7 mouse cellular contexts compared by ENCODE assay signal in the genomic region with DNA sequence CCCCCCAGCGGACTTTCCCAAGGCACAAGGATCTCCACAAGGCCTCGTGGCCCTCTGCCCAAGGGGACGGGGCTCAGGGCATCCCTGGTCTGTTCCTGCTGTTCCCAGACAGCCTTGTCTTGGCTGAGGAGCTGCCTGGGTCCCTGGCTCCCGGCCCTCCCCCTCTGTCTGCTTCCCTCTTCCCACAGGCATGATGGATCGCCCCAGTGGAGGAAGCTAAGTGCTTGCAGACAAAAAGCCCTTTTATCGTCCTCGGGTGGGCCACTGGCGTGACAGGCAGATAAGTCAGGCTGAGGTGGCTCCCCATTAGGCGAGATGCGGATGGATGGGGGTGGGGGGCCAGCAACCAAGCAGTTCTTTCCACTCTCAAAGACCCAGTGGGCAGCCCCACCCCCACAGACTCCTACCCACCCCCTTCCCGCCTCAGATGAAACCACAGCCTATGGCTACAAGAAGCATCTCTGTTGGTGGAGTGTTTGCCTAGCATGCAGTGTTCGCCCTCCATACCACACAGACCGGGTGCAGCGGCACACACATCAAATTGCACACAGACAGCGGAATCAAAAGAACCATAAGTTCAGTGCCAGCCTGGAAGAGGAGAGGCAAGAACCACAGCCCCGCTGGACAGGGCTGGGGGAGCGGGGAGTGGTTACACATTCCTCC. TPM values are rescaled to one million over a fixed set of nuclear protein-coding genes. Genes with fewer than 3 reads are reported as not detected.
DNase-seq lines count a peak whose midpoint lies in the region; ATAC-seq and TF ChIP-seq lines count a peak whose summit lies in the region.

No protein-coding gene starts in this region.

- 0 out of 2 replicates have a peak, but pooled peaks have one; percentile 4 for TF ChIP-seq CTCF in hindbrain, postnatal 0 days (IDR thresholded peaks at IDR 0.05; ENCODE audit: low read depth)

- peak overlapping the region; percentile 50 for H3K9ac ChIP-seq in embryonic facial prominence, embryonic 11.5 days (replicated peaks; ENCODE audit: low read length)
- H3K9ac ChIP-seq in hindbrain, postnatal 0 days (replicated peaks; ENCODE audit: low read length) = no peak overlapping the region; the same call in 1 of the 2 replicates

- no peaks in the 10 kb centered on the region for H3K9me3 ChIP-seq in embryonic facial prominence, embryonic 11.5 days (replicated peaks; ENCODE audit: control insufficient read depth, low read length)
- H3K9me3 ChIP-seq in hindbrain, postnatal 0 days (ENCODE audit: low read length) = no peaks in the 10 kb centered on the region

- 13% methylated on average over 17 of the region's 17 CpGs for WGBS in embryonic facial prominence, embryonic 11.5 days
- 15% methylated on average over 17 of the region's 17 CpGs for WGBS in hindbrain, postnatal 0 days

- no peaks in the 10 kb centered on the region for H3K27me3 ChIP-seq in embryonic facial prominence, embryonic 11.5 days (ENCODE audit: control insufficient read depth, insufficient read depth, low read length)
- H3K27me3 ChIP-seq in hindbrain, postnatal 0 days (ENCODE audit: insufficient read depth, low read length) = no peaks in the 10 kb centered on the region

- DNase-seq in right cerebral cortex, postnatal 10 days (ENCODE audit: low spot score in 2 of 2) = peak; percentile 74 to 77
- no peak for DNase-seq in right cerebral cortex, postnatal 14 days
- peak; percentile 76 for DNase-seq in embryonic facial prominence, embryonic 11.5 days (ENCODE audit: low spot score)
- DNase-seq in hindbrain, postnatal 0 days (ENCODE audit: low spot score) = peak; percentile 85
- DNase-seq in lung, postnatal 4 days = peak; percentile 61 to 82
- DNase-seq in urinary bladder, postnatal 10 days (ENCODE audit: low spot score) = no peak
- DNase-seq in cerebellum, adult 11-12 months = no peak

- H3K4me2 ChIP-seq in embryonic facial prominence, embryonic 11.5 days (ENCODE audit: low read depth, low read length) = peak overlapping the region; percentile 34
- no peak overlapping the region for H3K4me2 ChIP-seq in hindbrain, postnatal 0 days (ENCODE audit: low read depth, low read length)

- H3K4me1 ChIP-seq in embryonic facial prominence, embryonic 11.5 days (ENCODE audit: control insufficient read depth, insufficient read depth, low read length) = peaks cover 32% of the 10 kb centered on the region
- H3K4me1 ChIP-seq in hindbrain, postnatal 0 days (ENCODE audit: insufficient read depth, low read length) = peaks cover 82% of the 10 kb centered on the region

- H3K27ac ChIP-seq in embryonic facial prominence, embryonic 11.5 days (replicated peaks; ENCODE audit: low read depth, low read length) = peak overlapping the region; percentile 81
- H3K27ac ChIP-seq in hindbrain, postnatal 0 days = peak overlapping the region; percentile 80

- peak; percentile 81 for ATAC-seq in embryonic facial prominence, embryonic 11.5 days (replicated peaks; ENCODE audit: insufficient number of reproducible peaks, low FRiP score, low TSS enrichment, low read depth)
- peak; percentile 70 for ATAC-seq in hindbrain, postnatal 0 days

- H3K4me3 ChIP-seq in embryonic facial prominence, embryonic 11.5 days (ENCODE audit: low read depth, low read length) = no peak overlapping the region
- H3K4me3 ChIP-seq in hindbrain, postnatal 0 days (ENCODE audit: low read length) = no peak overlapping the region

- H3K36me3 ChIP-seq in embryonic facial prominence, embryonic 11.5 days (replicated peaks; ENCODE audit: control insufficient read depth, insufficient read depth, low read depth, low read length) = no peaks in the 10 kb centered on the region
- H3K36me3 ChIP-seq in hindbrain, postnatal 0 days (ENCODE audit: insufficient read depth, low read length) = no peaks in the 10 kb centered on the region

RNA-seq across cellular contexts. Expression of gene Ncor2, which starts 27.0 kb away (rescaled TPM):
- polyA plus RNA-seq in embryonic facial prominence, embryonic 11.5 days (2014; fragmentation: Nextera tagmentation; extraction: Ambion mirVana) = 12.4 and 15.0 TPM in 2 replicates
- 35.4 and 37.5 TPM in 2 replicates for total RNA-seq in hindbrain, postnatal 0 days (2014; rRNA removed)
- 20.9 and 22.7 TPM in 2 replicates for polyA plus RNA-seq in hindbrain, postnatal 0 days (2015; fragmentation: Nextera tagmentation; extraction: Ambion mirVana)

Comparison
In these comparisons a context has a peak if more than half of its experiments do, and no peak if none do; other contexts are left out.
1. DNase-seq: peak in right cerebral cortex, postnatal 10 days (2 of 2), embryonic facial prominence, embryonic 11.5 days (single experiment), hindbrain, postnatal 0 days (single experiment) and lung, postnatal 4 days (2 of 2); none in right cerebral cortex, postnatal 14 days (single experiment), urinary bladder, postnatal 10 days (single experiment) and cerebellum, adult 11-12 months (single experiment).